ENCODE assay signal across 16 mouse cellular contexts in genomic region chr1:90258253-90258887, GRCm38 (mm10). TPM values are rescaled to one million over a fixed set of nuclear protein-coding genes. Genes with fewer than 3 reads are reported as not detected.
DNase-seq lines count a peak whose midpoint lies in the region; ATAC-seq and TF ChIP-seq lines count a peak whose summit lies in the region.
"Had no signal": no experiment of that assay in that cellular context is flagged by ENCODE, and none has a peak within 500 bp of the region (broad histone marks: within the 10 kb centered on the region; RNA-seq: fewer than 3 reads in every experiment).

No protein-coding gene starts in this region.

- no peaks in the 10 kb centered on the region for H3K9me3 ChIP-seq in embryonic facial prominence, embryonic 15.5 days (replicated peaks)
- H3K9me3 ChIP-seq in hindbrain, embryonic 13.5 days, result no peaks in the 10 kb centered on the region
- H3K9me3 ChIP-seq: forebrain, embryonic 12.5 days; lung, embryonic 15.5 days had no signal

- H3K4me3 ChIP-seq in heart, adult 2 months, result no peak overlapping the region
- no peak overlapping the region for H3K4me3 ChIP-seq in embryonic facial prominence, embryonic 15.5 days (replicated peaks)
- H3K4me3 ChIP-seq in hindbrain, embryonic 13.5 days, result no peak overlapping the region
- H3K4me3 ChIP-seq: forebrain, embryonic 12.5 days; lung, embryonic 15.5 days had no signal

- DNase-seq in heart, adult 2 months, result peak in 1 of 2 experiments; percentile 60
- no peak for DNase-seq in heart, postnatal 14 days
- DNase-seq in R1 (ENCODE audit: low read depth, low spot score), result peak; percentile 16
- peak; percentile 39 for DNase-seq in heart, postnatal 25 days (ENCODE audit: low spot score)
- DNase-seq in left cerebral cortex, postnatal 4 days, result no peak
- DNase-seq in cerebellum, postnatal 36 days, result no peak
- DNase-seq: cerebellum, adult 18-20 months; kidney, adult 2 months; layer of hippocampus, adult 9-11 months had no signal

- intact Hi-C loops in heart, adult 2 months (cut with DNase I), result no loop called here
- intact Hi-C loops in heart, postnatal 14 days (cut with DNase I), result no loop called here
- intact Hi-C loops in heart, postnatal 25 days (cut with DNase I), result no loop called here
- intact Hi-C loops in left cerebral cortex, postnatal 4 days (cut with DNase I), result no loop called here

- H3K9ac ChIP-seq in heart, adult 2 months (ENCODE audit: low read depth, low read length), result no peak overlapping the region
- no peak overlapping the region for H3K9ac ChIP-seq in embryonic facial prominence, embryonic 15.5 days
- no peak overlapping the region for H3K9ac ChIP-seq in hindbrain, embryonic 13.5 days
- H3K9ac ChIP-seq: forebrain, embryonic 12.5 days; hindbrain, embryonic 14.5 days; lung, embryonic 15.5 days had no signal

- TF ChIP-seq EP300 in heart, adult 2 months (IDR thresholded peaks at IDR 0.05; ENCODE audit: insufficient read depth, low read depth, low read length), result 0 out of 2 replicates have a peak, but pooled peaks have one; percentile 32

- peak overlapping the region; percentile 67 for H3K27ac ChIP-seq in heart, adult 2 months
- H3K27ac ChIP-seq in embryonic facial prominence, embryonic 15.5 days (replicated peaks), result 0 out of 2 replicates have a peak overlapping the region, but pooled peaks have one; percentile 4
- H3K27ac ChIP-seq in hindbrain, embryonic 13.5 days, result no peak overlapping the region
- H3K27ac ChIP-seq: forebrain, embryonic 12.5 days; hindbrain, embryonic 14.5 days; lung, embryonic 15.5 days had no signal

- ATAC-seq in embryonic facial prominence, embryonic 15.5 days (ENCODE audit: insufficient number of reproducible peaks, low FRiP score, low TSS enrichment, low read depth), result no peak
- no peak for ATAC-seq in hindbrain, embryonic 13.5 days (ENCODE audit: low FRiP score)
- ATAC-seq: CD4-positive, CD25-positive, alpha-beta regulatory T cell, adult 4 months had no signal

- H3K4me2 ChIP-seq in embryonic facial prominence, embryonic 15.5 days (replicated peaks), result no peak overlapping the region
- no peak overlapping the region for H3K4me2 ChIP-seq in hindbrain, embryonic 13.5 days
- H3K4me2 ChIP-seq: forebrain, embryonic 12.5 days; hindbrain, embryonic 14.5 days; lung, embryonic 15.5 days; midbrain, embryonic 11.5 days had no signal

- WGBS in heart, adult 2 months, result 59% methylated on average over 11 of the region's 11 CpGs
- 56% methylated on average over 11 of the region's 11 CpGs for WGBS in embryonic facial prominence, embryonic 15.5 days
- WGBS in hindbrain, embryonic 13.5 days, result 84% methylated on average over 11 of the region's 11 CpGs

- H3K79me2 ChIP-seq in heart, adult 2 months (replicated peaks; ENCODE audit: control insufficient read depth, insufficient read depth, low read length), result no peaks in the 10 kb centered on the region

- peaks cover 5% of the 10 kb centered on the region; the same call in 1 of the 2 replicates for H3K36me3 ChIP-seq in heart, adult 2 months (ENCODE audit: control insufficient read depth, insufficient read depth, low read length)
- no peaks in the 10 kb centered on the region for H3K36me3 ChIP-seq in embryonic facial prominence, embryonic 15.5 days
- H3K36me3 ChIP-seq in hindbrain, embryonic 13.5 days, result no peaks in the 10 kb centered on the region
- H3K36me3 ChIP-seq: forebrain, embryonic 12.5 days; lung, embryonic 15.5 days had no signal

- no peaks in the 10 kb centered on the region for H3K27me3 ChIP-seq in heart, adult 2 months (ENCODE audit: control insufficient read depth, insufficient read depth, low read length)
- no peaks in the 10 kb centered on the region for H3K27me3 ChIP-seq in embryonic facial prominence, embryonic 15.5 days
- H3K27me3 ChIP-seq in hindbrain, embryonic 13.5 days, result no peaks in the 10 kb centered on the region
- H3K27me3 ChIP-seq: forebrain, embryonic 12.5 days had no signal

- H3K4me1 ChIP-seq in heart, adult 2 months (ENCODE audit: control insufficient read depth, insufficient read depth, low read length), result peaks cover 9% of the 10 kb centered on the region
- H3K4me1 ChIP-seq in embryonic facial prominence, embryonic 15.5 days, result peaks cover 9% of the 10 kb centered on the region
- H3K4me1 ChIP-seq in hindbrain, embryonic 13.5 days (replicated peaks), result 0 out of 2 replicates have a peak, but pooled peaks cover 10% of the 10 kb centered on the region
- H3K4me1 ChIP-seq: forebrain, embryonic 12.5 days; lung, embryonic 15.5 days had no signal

- TF ChIP-seq CTCF in heart, adult 2 months (IDR thresholded peaks at IDR 0.05), result no peak

- TF ChIP-seq POLR2A in heart, adult 2 months (IDR thresholded peaks at IDR 0.05; ENCODE audit: insufficient read depth, low read depth, low read length), result no peak

RNA-seq across cellular contexts. Expression of gene Ackr3, which starts 54.6 kb away (rescaled TPM):
- total RNA-seq in heart, adult 2 months (2021), result 10 to 100 TPM; 56.5 to 58.0 TPM
- 186 and 351 TPM in 2 replicates for polyA plus RNA-seq in heart, adult 2 months (2012; rRNA removed)
- 10 to 100 TPM; 53.0 to 62.6 TPM for total RNA-seq in heart, postnatal 14 days (2021)
- polyA plus RNA-seq in embryonic facial prominence, embryonic 15.5 days (2015; fragmentation: Nextera tagmentation; extraction: Ambion mirVana), result 29.9 and 31.9 TPM in 2 replicates
- 10 to 100 TPM; 64.4 to 75.8 TPM for total RNA-seq in heart, postnatal 25 days (2021)
- 13.1 and 13.9 TPM in 2 replicates for polyA plus RNA-seq in hindbrain, embryonic 13.5 days (2015; fragmentation: Nextera tagmentation; extraction: Ambion mirVana)
- total RNA-seq in left cerebral cortex, postnatal 4 days (2021), result 1 to 10 TPM; 7.3 to 9.0 TPM
- polyA plus RNA-seq: CD4-positive, CD25-positive, alpha-beta regulatory T cell, adult 4 months had no signal

Comparison
In these comparisons a context has a peak if more than half of its experiments do, and no peak if none do; other contexts are left out.
1. DNase-seq: peak in R1 (single experiment) and heart, postnatal 25 days (single experiment); none in heart, postnatal 14 days (0 of 2), left cerebral cortex, postnatal 4 days (single experiment) and cerebellum, postnatal 36 days (0 of 2).
2. RNA of gene Ackr3, which starts 54.6 kb away (total RNA-seq): 64.4 to 75.8 TPM in heart, postnatal 25 days, 53.0 to 62.6 TPM in heart, postnatal 14 days and 56.5 to 58.0 TPM in heart, adult 2 months; 7.3 to 9.0 TPM in left cerebral cortex, postnatal 4 days; every median in the first group is over 4 times any median in the second.